Mouse (Mus musculus): Measurements from ENCODE around the gene Clec4a4. TPM values are rescaled to one million over a fixed set of nuclear protein-coding genes. Genes with fewer than 3 reads are reported as not detected.
"Not testable (repeated sequence)": the region's sequence is repeated elsewhere in the genome, so short reads cannot be mapped to it uniquely, and the experiment has no call there.

The Clec4a4 gene
- not detected in 2 replicates for total RNA-seq (2014; rRNA removed)
- polyA plus RNA-seq (2015; fragmentation: Nextera tagmentation; extraction: Ambion mirVana): not detected in 2 replicates

- no peak within 1 kb of the TSS for H3K27ac ChIP-seq
- H3K4me3 ChIP-seq (ENCODE audit: low read length): no peak within 1 kb of the TSS
- 88% methylated on average over 6 of the region's 6 CpGs for WGBS
- H3K27me3 ChIP-seq (ENCODE audit: insufficient read depth, low read length): no peaks in the 10 kb centered on the region
- H3K9me3 ChIP-seq (ENCODE audit: low read length): peaks cover 8% of the 10 kb centered on the region; the same call in 1 of the 2 replicates
- ATAC-seq (no peak), DNase-seq (ENCODE audit: low spot score) (no peak)
- no peak within 1 kb of the TSS for H3K4me2 ChIP-seq (ENCODE audit: low read depth, low read length)
- no peak within 1 kb of the TSS for H3K9ac ChIP-seq (replicated peaks; ENCODE audit: low read length)
- TF ChIP-seq CTCF (IDR thresholded peaks at IDR 0.05; ENCODE audit: low read depth): no peak
- no peaks in the 10 kb centered on the region for H3K36me3 ChIP-seq (ENCODE audit: insufficient read depth, low read length)
- no peaks in the 10 kb centered on the region for H3K4me1 ChIP-seq (ENCODE audit: insufficient read depth, low read length)
Observed at GRCm38 (mm10) chr6:122989876-122990437, at the start of gene Clec4a4. Gene Clec4a4, plus strand, starts transcription at chr6:122990367.

GRCm38 (mm10) chr6:122946760-122947159 lies 43.4 kb upstream of the Clec4a4 start:
- 82% methylated on average over 2 of the region's 2 CpGs for WGBS
- no peak for TF ChIP-seq CTCF (IDR thresholded peaks at IDR 0.05; ENCODE audit: low read depth)
- Histone ChIP-seq H3K27ac (no peak overlapping the region), H3K9me3 (ENCODE audit: low read length) (no peaks in the 10 kb centered on the region), H3K9ac (replicated peaks; ENCODE audit: low read length) (no peak overlapping the region), H3K4me2 (ENCODE audit: low read depth, low read length) (no peak overlapping the region), H3K4me3 (ENCODE audit: low read length) (no peak overlapping the region), H3K27me3 (ENCODE audit: insufficient read depth, low read length) (no peaks in the 10 kb centered on the region), H3K36me3 (ENCODE audit: insufficient read depth, low read length) (no peaks in the 10 kb centered on the region), H3K4me1 (ENCODE audit: insufficient read depth, low read length) (no peaks in the 10 kb centered on the region)
- DNase-seq (ENCODE audit: low spot score) (no peak), ATAC-seq (no peak)

- Histone ChIP-seq H3K36me3 (ENCODE audit: insufficient read depth, low read length) (no peaks in the 10 kb centered on the region), H3K4me1 (ENCODE audit: insufficient read depth, low read length) (no peaks in the 10 kb centered on the region), H3K27me3 (ENCODE audit: insufficient read depth, low read length) (no peaks in the 10 kb centered on the region), H3K4me2 (ENCODE audit: low read depth, low read length) (no peak within 1 kb of the TSS), H3K9me3 (ENCODE audit: low read length) (no peaks in the 10 kb centered on the region), H3K27ac (no peak within 1 kb of the TSS), H3K4me3 (ENCODE audit: low read length) (no peak within 1 kb of the TSS), H3K9ac (replicated peaks; ENCODE audit: low read length) (no peak within 1 kb of the TSS)
- TF ChIP-seq CTCF (IDR thresholded peaks at IDR 0.05; ENCODE audit: low read depth): no peak
- 82% methylated on average over 8 of the region's 8 CpGs for WGBS
- DNase-seq (ENCODE audit: low spot score) (no peak), ATAC-seq (no peak)
Observed at GRCm38 (mm10) chr6:122952401-122952800, 37.8 kb upstream of the Clec4a4 start, which contains the start of gene Clec4a3. Gene Clec4a3, plus strand, starts transcription at chr6:122952515.

- Histone ChIP-seq H3K9me3 (ENCODE audit: low read length) (0 out of 2 replicates have a peak, but pooled peaks cover 3% of the 10 kb centered on the region), H3K4me3 (ENCODE audit: low read length) (no peak overlapping the region), H3K27ac (no peak overlapping the region), H3K9ac (replicated peaks; ENCODE audit: low read length) (no peak overlapping the region), H3K36me3 (ENCODE audit: insufficient read depth, low read length) (no peaks in the 10 kb centered on the region), H3K4me2 (ENCODE audit: low read depth, low read length) (no peak overlapping the region), H3K27me3 (ENCODE audit: insufficient read depth, low read length) (no peaks in the 10 kb centered on the region), H3K4me1 (ENCODE audit: insufficient read depth, low read length) (no peaks in the 10 kb centered on the region)
- ATAC-seq (no peak), DNase-seq (ENCODE audit: low spot score) (no peak)
- 84% methylated on average over 2 of the region's 2 CpGs for WGBS
- no peak for TF ChIP-seq CTCF (IDR thresholded peaks at IDR 0.05; ENCODE audit: low read depth)
Observed at GRCm38 (mm10) chr6:122964562-122964961, 25.6 kb upstream of the Clec4a4 start.

- no peaks in the 10 kb centered on the region for H3K4me1 ChIP-seq (ENCODE audit: insufficient read depth, low read length)
- ATAC-seq (no peak), DNase-seq (ENCODE audit: low spot score) (no peak)
- H3K4me3 ChIP-seq (ENCODE audit: low read length): no peak overlapping the region
- no peak overlapping the region for H3K4me2 ChIP-seq (ENCODE audit: low read depth, low read length)
- no peaks in the 10 kb centered on the region for H3K36me3 ChIP-seq (ENCODE audit: insufficient read depth, low read length)
- 0 out of 2 replicates have a peak, but pooled peaks cover 4% of the 10 kb centered on the region for H3K9me3 ChIP-seq (ENCODE audit: low read length)
- WGBS: 86% methylated on average over 2 of the region's 2 CpGs
- no peak for TF ChIP-seq CTCF (IDR thresholded peaks at IDR 0.05; ENCODE audit: low read depth)
- H3K27ac ChIP-seq: no peak overlapping the region
- no peaks in the 10 kb centered on the region for H3K27me3 ChIP-seq (ENCODE audit: insufficient read depth, low read length)
- H3K9ac ChIP-seq (replicated peaks; ENCODE audit: low read length): no peak overlapping the region
Observed at GRCm38 (mm10) chr6:122969048-122969447, 21.1 kb upstream of the Clec4a4 start.

- not testable (repeated sequence) for H3K9ac ChIP-seq (replicated peaks; ENCODE audit: low read length); ATAC-seq; H3K9me3 ChIP-seq (ENCODE audit: low read length); H3K27me3 ChIP-seq (ENCODE audit: insufficient read depth, low read length); H3K4me1 ChIP-seq (ENCODE audit: insufficient read depth, low read length); H3K27ac ChIP-seq; H3K4me3 ChIP-seq (ENCODE audit: low read length); H3K36me3 ChIP-seq (ENCODE audit: insufficient read depth, low read length); DNase-seq (ENCODE audit: low spot score); H3K4me2 ChIP-seq (ENCODE audit: low read depth, low read length)
- 77% methylated on average over 2 of the region's 2 CpGs for WGBS
Observed at GRCm38 (mm10) chr6:123004696-123005095, 14.5 kb downstream of the Clec4a4 start.

- H3K4me1 ChIP-seq (ENCODE audit: insufficient read depth, low read length): no peaks in the 10 kb centered on the region
- H3K9me3 ChIP-seq (ENCODE audit: low read length): no peaks in the 10 kb centered on the region
- DNase-seq (ENCODE audit: low spot score) (no peak), ATAC-seq (no peak)
- no peak for TF ChIP-seq CTCF (IDR thresholded peaks at IDR 0.05; ENCODE audit: low read depth)
- no peak overlapping the region for H3K27ac ChIP-seq
- no peak overlapping the region for H3K9ac ChIP-seq (replicated peaks; ENCODE audit: low read length)
- no peak overlapping the region for H3K4me2 ChIP-seq (ENCODE audit: low read depth, low read length)
- H3K4me3 ChIP-seq (ENCODE audit: low read length): no peak overlapping the region
- H3K27me3 ChIP-seq (ENCODE audit: insufficient read depth, low read length): no peaks in the 10 kb centered on the region
- H3K36me3 ChIP-seq (ENCODE audit: insufficient read depth, low read length): no peaks in the 10 kb centered on the region
- WGBS: 70% methylated on average over 1 of the region's 1 CpGs
Observed at GRCm38 (mm10) chr6:123005591-123005990, 15.4 kb downstream of the Clec4a4 start.

All from hindbrain, postnatal 0 days (tissue).